Mouse (Mus musculus) cerebellum, adult 2 months (tissue): Measurements from ENCODE around the gene Acp6.

Experiments used
- CTCF ChIP-seq: fragments of 200-500 bp; IDR thresholded peaks from 2 replicates; pipeline ENCODE4 v1.5.1; 2011; ENCODE audit warnings: low read depth, mild to moderate bottlenecking, control low read depth, low read length, moderate library complexity, borderline replicate concordance; ENCODE audit not compliant: insufficient read depth
- POLR2A ChIP-seq: fragments of 200-500 bp; IDR thresholded peaks from 2 replicates; pipeline ENCODE4 v1.6.1; 2011; ENCODE audit warnings: low read length, control low read depth, borderline replicate concordance; ENCODE audit not compliant: insufficient read depth

DNA sequence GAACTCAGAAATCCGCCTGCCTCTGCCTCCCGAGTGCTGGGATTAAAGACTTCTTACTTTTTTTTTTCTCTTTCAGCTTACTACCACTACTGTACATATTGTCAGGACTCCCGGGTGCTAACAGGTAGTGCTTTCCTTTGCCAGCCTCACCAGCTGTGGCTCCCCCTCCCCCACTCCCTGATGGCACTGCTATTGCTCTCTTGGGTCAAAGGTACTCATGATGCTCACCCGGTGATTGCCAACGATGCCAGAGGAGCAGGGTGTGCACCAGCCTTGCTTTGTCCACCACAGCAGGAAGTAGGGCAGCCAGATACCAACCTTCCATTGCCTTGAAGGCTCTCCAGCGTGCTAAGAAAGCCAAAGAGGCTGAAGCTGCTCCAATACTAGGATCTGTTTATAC, 2.1 kb upstream of the Acp6 start:
- TF ChIP-seq CTCF (no peak), POLR2A (no peak)
